Mouse (Mus musculus) hindbrain, embryonic 16.5 days (tissue): ENCODE data around the gene Rnf167. TPM values are rescaled to one million over a fixed set of nuclear protein-coding genes. Genes with fewer than 3 reads are reported as not detected.
A peak's percentile ranks its signal among the peaks of the same experiment; 100 is the strongest.

Experiments
- ATAC-seq: fragments of 200-750 bp; cut with Nextera tagmentation; 2 replicates; pipeline ENCODE4 v1.8.0; 2017; ENCODE audit warnings: moderate TSS enrichment, moderate library complexity
- H3K27ac ChIP-seq: fragments of 300-500 bp; sonication (generic); 2 replicates; pipeline ENCODE4 v1.5.1; 2014; ENCODE audit warnings: low read depth, mild to moderate bottlenecking, control low read depth, low read length, moderate library complexity
- H3K27me3 ChIP-seq: fragments of 300-500 bp; sonication (generic); replicated peaks from 2 replicates; pipeline ENCODE4 v1.6.1; 2014; ENCODE audit warnings: low read length; ENCODE audit not compliant: control insufficient read depth, insufficient read depth
- H3K36me3 ChIP-seq: fragments of 300-500 bp; sonication (generic); 2 replicates; pipeline ENCODE4 v1.6.1; 2014; ENCODE audit warnings: mild to moderate bottlenecking, low read length, moderate library complexity, mixed read lengths; ENCODE audit not compliant: control insufficient read depth, insufficient read depth
- H3K4me1 ChIP-seq: fragments of 300-500 bp; sonication (generic); 2 replicates; pipeline ENCODE4 v1.6.1; 2014; ENCODE audit warnings: low read depth, low read length; ENCODE audit not compliant: control insufficient read depth, insufficient read depth
- H3K4me2 ChIP-seq: fragments of 300-500 bp; sonication (generic); 2 replicates; pipeline ENCODE4 v1.6.1; 2014; ENCODE audit warnings: mild to moderate bottlenecking, low read length, control low read depth, moderate library complexity
- H3K4me3 ChIP-seq: fragments of 300-500 bp; sonication (generic); 2 replicates; pipeline ENCODE4 v1.5.1; 2014; ENCODE audit warnings: mild to moderate bottlenecking, low read length, control low read depth, moderate library complexity
- H3K9ac ChIP-seq: fragments of 300-500 bp; sonication (generic); 2 replicates; pipeline ENCODE4 v1.6.1; 2014; ENCODE audit warnings: low read depth, mild to moderate bottlenecking, control low read depth, low read length, moderate library complexity
- H3K9me3 ChIP-seq: fragments of 300-500 bp; sonication (generic); 2 replicates; pipeline ENCODE4 v1.6.1; 2014; ENCODE audit warnings: mild to moderate bottlenecking, low read length, moderate library complexity; ENCODE audit not compliant: control insufficient read depth
- WGBS: fragments of 180-500 bp; shearing (Covaris S2); extraction: QIAGEN DNeasy Blood & Tissue Kit; methylation state at CpG from one replicate; pipeline ENCODE4 v1.1.7; 2014; 5-methylcytosine and 5-hydroxymethylcytosine counted together
- polyA plus RNA-seq: library from polyadenylated mRNA; unstranded; fragments of >200 nt; fragmentation: Nextera tagmentation; extraction: Ambion mirVana; gene quantifications from 2 replicates; pipeline ENCODE4 v1.2.1, GENCODE M21; 2015

Rnf167 gene
- polyA plus RNA-seq, 1 experiment from 2014 or later: 110 TPM

GRCm38 (mm10) chr11:70657991-70658390, 11.0 kb downstream of the Rnf167 start:
- H3K36me3 ChIP-seq: peaks cover 7% of the 10 kb centered on the region; the same call in 1 of the 2 replicates
- 65% methylated on average over 9 of the region's 9 CpGs for WGBS
- no peak overlapping the region for H3K27ac ChIP-seq
- no peak for ATAC-seq
- no peak overlapping the region for H3K9ac ChIP-seq
- H3K4me3 ChIP-seq: no peak overlapping the region
- no peaks in the 10 kb centered on the region for H3K9me3 ChIP-seq
- H3K4me1 ChIP-seq: peaks cover 15% of the 10 kb centered on the region
- no peaks in the 10 kb centered on the region for H3K27me3 ChIP-seq
- H3K4me2 ChIP-seq: no peak overlapping the region

GRCm38 (mm10) chr11:70658521-70658920, 11.5 kb downstream of the Rnf167 start:
- no peak overlapping the region for H3K9ac ChIP-seq
- H3K27me3 ChIP-seq: no peaks in the 10 kb centered on the region
- peaks cover 7% of the 10 kb centered on the region; the same call in 1 of the 2 replicates for H3K36me3 ChIP-seq
- H3K4me3 ChIP-seq: no peak overlapping the region
- H3K9me3 ChIP-seq: no peaks in the 10 kb centered on the region
- 87% methylated on average over 5 of the region's 5 CpGs for WGBS
- peaks cover 12% of the 10 kb centered on the region for H3K4me1 ChIP-seq
- ATAC-seq: no peak
- H3K4me2 ChIP-seq: no peak overlapping the region
- no peak overlapping the region for H3K27ac ChIP-seq

- Histone ChIP-seq H3K27ac (no peak overlapping the region), H3K27me3 (no peaks in the 10 kb centered on the region), H3K36me3 (peaks cover 10% of the 10 kb centered on the region), H3K9me3 (no peaks in the 10 kb centered on the region), H3K4me2 (no peak overlapping the region), H3K4me1 (peaks cover 12% of the 10 kb centered on the region), H3K9ac (no peak overlapping the region), H3K4me3 (no peak overlapping the region)
- ATAC-seq: no peak
- WGBS: 80% methylated on average over 8 of the region's 8 CpGs
Measured at GRCm38 (mm10) chr11:70658942-70659341, 11.9 kb downstream of the Rnf167 start.

GRCm38 (mm10) chr11:70660571-70660970, 13.5 kb downstream of the Rnf167 start:
- Histone ChIP-seq H3K4me1 (peaks cover 10% of the 10 kb centered on the region), H3K36me3 (peaks cover 18% of the 10 kb centered on the region), H3K9me3 (no peaks in the 10 kb centered on the region), H3K4me2 (no peak overlapping the region), H3K4me3 (no peak overlapping the region), H3K9ac (no peak overlapping the region), H3K27me3 (no peaks in the 10 kb centered on the region), H3K27ac (no peak overlapping the region)
- WGBS: 84% methylated on average over 8 of the region's 8 CpGs
- no peak for ATAC-seq

- ATAC-seq: no peak
- Histone ChIP-seq H3K4me2 (no peak overlapping the region), H3K27me3 (no peaks in the 10 kb centered on the region), H3K9ac (no peak overlapping the region), H3K27ac (no peak overlapping the region), H3K36me3 (peaks cover 18% of the 10 kb centered on the region), H3K9me3 (no peaks in the 10 kb centered on the region), H3K4me3 (no peak overlapping the region), H3K4me1 (peaks cover 6% of the 10 kb centered on the region)
- WGBS: 93% methylated on average over 8 of the region's 8 CpGs
Measured at GRCm38 (mm10) chr11:70663101-70663500, 16.1 kb downstream of the Rnf167 start.

GRCm38 (mm10) chr11:70663957-70664356, 16.9 kb downstream of the Rnf167 start:
- no peak for ATAC-seq
- Histone ChIP-seq H3K4me3 (no peak overlapping the region), H3K27me3 (no peaks in the 10 kb centered on the region), H3K4me1 (peaks cover 7% of the 10 kb centered on the region), H3K36me3 (peaks cover 18% of the 10 kb centered on the region), H3K9ac (no peak overlapping the region), H3K9me3 (no peaks in the 10 kb centered on the region), H3K4me2 (no peak overlapping the region), H3K27ac (no peak overlapping the region)
- WGBS: 91% methylated on average over 6 of the region's 6 CpGs

- no peak overlapping the region for H3K4me3 ChIP-seq
- no peak overlapping the region for H3K9ac ChIP-seq
- no peaks in the 10 kb centered on the region for H3K9me3 ChIP-seq
- H3K4me2 ChIP-seq: no peak overlapping the region
- ATAC-seq: no peak
- peaks cover 7% of the 10 kb centered on the region for H3K4me1 ChIP-seq
- H3K27me3 ChIP-seq: no peaks in the 10 kb centered on the region
- no peak overlapping the region for H3K27ac ChIP-seq
- peaks cover 18% of the 10 kb centered on the region for H3K36me3 ChIP-seq
- 93% methylated on average over 9 of the region's 9 CpGs for WGBS
Measured at GRCm38 (mm10) chr11:70664741-70665140, 17.7 kb downstream of the Rnf167 start.

- no peaks in the 10 kb centered on the region for H3K9me3 ChIP-seq
- H3K4me2 ChIP-seq: no peak overlapping the region
- no peak overlapping the region for H3K27ac ChIP-seq
- H3K9ac ChIP-seq: no peak overlapping the region
- ATAC-seq: no peak
- 94% methylated on average over 8 of the region's 8 CpGs for WGBS
- peaks cover 18% of the 10 kb centered on the region for H3K36me3 ChIP-seq
- H3K27me3 ChIP-seq: no peaks in the 10 kb centered on the region
- no peak overlapping the region for H3K4me3 ChIP-seq
- peaks cover 18% of the 10 kb centered on the region for H3K4me1 ChIP-seq
Measured at GRCm38 (mm10) chr11:70666687-70667086, 19.7 kb downstream of the Rnf167 start.

- no peak for ATAC-seq
- no peak overlapping the region; the same call in 1 of the 2 replicates for H3K9ac ChIP-seq
- peak overlapping the region; percentile 64 for H3K4me3 ChIP-seq
- peaks cover 18% of the 10 kb centered on the region for H3K4me1 ChIP-seq
- 80% methylated on average over 14 of the region's 14 CpGs for WGBS
- H3K9me3 ChIP-seq: no peaks in the 10 kb centered on the region
- H3K36me3 ChIP-seq: peaks cover 13% of the 10 kb centered on the region
- peak overlapping the region; percentile 94 for H3K4me2 ChIP-seq
- no peak overlapping the region; the same call in 1 of the 2 replicates for H3K27ac ChIP-seq
- no peaks in the 10 kb centered on the region for H3K27me3 ChIP-seq
Measured at GRCm38 (mm10) chr11:70667271-70668150, 20.5 kb downstream of the Rnf167 start.
